Mouse (Mus musculus): ENCODE measurements at regions not wholly inside any gene's neighbourhood (a gene's known extent, or its start where the extent isn't known, plus 50 kb on each side); places are given as distances from the start of the nearest gene placed in this dataset.
A peak's percentile ranks its signal among the peaks of the same experiment; 100 is the strongest.

DNA sequence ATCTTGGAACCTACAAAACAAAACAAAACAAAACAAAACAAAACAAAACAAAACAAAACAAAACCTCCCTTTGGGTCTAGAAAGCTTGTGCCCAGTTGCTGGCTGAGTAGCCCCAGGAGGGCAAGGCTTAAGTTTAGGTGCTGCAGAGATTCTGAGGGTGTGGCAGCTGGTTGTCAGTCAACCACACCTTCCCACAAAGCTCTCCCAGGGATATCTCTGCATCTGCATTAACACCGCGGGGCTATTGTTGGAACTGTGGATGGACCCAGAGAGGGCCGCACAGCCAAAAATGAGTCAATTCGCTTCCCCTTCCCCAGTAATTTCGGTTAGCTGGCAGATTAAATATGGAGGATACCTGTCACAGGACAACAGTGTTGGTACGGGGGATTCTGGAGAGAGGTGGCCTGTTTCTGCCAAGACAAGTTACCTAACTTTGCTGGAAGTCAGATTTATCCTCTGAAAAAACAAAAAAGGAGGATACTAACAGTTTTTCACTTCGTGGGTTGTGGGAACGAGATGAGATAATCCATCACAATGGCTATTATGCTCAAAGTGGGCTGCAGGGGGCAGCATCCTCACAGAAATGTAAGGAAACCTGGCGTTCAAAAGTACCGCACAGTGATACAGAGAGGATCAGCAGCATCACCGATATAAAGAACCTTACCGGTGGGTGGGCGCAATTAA lies 96.7 kb downstream of the 1500009L16Rik start:
- peak; percentile 51 to 84 for DNase-seq

DNA sequence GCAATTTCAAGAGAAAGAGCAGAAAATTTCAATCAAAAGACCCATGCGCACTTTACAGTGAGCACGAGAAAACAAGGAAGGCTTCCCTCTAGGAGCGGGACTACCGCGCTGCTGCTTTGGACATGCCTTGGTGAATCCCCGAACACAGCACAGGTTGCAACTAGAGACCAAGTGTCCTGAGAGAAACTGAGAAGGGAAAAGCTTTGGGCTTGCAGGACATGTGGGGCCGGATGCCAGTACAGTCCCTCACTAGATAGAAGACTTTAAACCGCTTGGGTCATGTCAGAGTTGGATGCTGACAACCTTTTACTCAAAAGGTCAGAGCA lies 97.2 kb downstream of the 1500009L16Rik start:
- DNase-seq, result no peak

DNA sequence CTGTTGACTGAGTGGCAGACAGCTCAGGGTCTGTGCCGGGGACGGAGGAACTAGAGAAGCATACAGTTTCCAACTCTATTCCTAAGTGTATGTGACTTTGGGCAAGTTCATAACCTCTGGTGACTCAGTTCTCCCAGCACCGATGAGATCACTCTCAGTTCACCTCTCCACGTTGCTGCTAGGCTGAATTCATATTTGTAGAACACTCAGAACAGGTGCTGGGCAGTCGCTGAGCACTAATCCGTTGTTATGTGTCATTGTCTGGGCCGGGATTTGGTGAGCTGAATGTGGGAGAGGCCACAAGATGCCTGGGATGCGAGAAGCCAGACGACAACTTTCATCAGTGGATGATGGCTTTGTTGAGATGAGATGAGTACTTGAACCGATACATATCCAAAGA lies 98.4 kb downstream of the 1500009L16Rik start:
- DNase-seq, result no peak

DNA sequence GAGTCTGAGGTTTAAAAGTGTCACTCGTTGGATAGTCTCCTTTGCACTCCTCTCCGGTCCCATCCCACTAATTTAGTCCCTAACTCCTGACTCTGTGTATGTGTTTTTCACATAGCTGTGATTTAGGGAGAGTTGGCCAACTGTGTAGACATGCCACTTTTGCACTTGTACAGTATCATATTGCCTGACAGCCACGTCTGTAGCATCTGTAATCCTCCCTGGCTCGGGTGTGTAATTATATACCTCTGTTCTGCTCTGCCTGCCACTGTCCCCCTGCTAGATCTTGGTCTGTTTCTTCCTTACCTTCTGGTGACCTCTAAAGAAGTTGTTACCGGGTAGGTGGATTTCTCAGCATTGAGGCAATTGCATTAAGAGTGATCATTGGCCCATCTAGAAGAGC lies 103.4 kb downstream of the 1500009L16Rik start:
- no peak for DNase-seq

DNA sequence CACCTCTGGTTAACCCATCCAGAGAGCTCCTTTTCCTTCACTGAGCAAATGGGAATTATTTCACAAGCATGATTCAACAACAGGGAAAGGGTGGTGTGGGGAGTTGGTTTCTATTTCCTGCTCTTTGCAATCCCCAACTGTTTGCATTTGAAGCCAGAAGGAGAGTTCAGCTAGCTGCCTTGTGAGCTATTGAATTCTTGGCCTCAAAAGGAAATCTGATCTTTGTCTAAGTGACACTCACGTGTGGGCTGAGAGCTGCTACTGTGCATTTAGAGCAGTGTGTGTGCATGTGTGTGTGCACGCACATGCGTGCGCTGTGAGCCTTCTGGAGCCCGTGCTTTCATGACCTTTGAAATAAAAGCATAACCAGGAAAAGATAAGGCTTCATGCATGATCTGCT lies 113.7 kb downstream of the 1500009L16Rik start:
- no peak for DNase-seq

DNA sequence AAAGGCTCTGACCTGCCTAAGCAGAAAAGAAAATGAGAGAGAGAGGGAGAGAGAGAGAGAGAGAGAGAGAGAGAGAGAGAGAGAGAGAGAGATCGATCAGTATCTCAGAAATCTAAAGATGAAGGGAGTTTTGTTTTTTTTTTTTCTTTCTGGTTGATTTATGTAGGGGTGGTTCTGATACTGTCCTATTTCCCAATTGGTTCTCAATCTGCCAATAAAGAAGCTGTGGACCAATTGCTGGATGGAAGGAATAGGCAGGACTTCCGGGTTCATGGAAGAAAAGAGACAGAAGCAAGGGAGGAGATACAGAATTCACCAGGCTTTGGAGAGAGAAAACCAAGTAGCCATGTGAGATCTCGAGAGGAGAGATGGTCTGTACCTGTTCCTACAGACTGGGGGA lies 117.6 kb downstream of the 1500009L16Rik start:
- no peak for DNase-seq

DNA sequence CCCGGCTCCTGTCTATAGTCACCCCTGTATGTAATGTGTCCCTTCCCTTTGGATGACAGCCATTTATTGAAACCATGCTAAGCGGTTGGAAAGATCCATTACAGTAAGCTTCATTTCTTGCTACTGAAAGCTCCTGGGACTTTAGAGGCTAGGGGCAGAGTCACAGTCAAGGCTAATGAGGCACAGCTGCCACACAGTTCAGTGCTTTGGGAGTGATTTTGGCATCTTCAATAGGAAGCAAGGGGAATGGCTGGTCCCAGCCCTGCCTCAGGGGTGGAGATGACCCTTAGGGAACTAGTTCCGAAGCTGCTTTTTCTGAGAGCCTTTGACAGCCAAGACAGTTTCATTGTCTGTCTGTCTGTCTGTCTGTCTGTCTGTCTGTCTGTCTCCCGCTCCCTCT lies 128.2 kb downstream of the 1500009L16Rik start:
- DNase-seq, result no peak

DNA sequence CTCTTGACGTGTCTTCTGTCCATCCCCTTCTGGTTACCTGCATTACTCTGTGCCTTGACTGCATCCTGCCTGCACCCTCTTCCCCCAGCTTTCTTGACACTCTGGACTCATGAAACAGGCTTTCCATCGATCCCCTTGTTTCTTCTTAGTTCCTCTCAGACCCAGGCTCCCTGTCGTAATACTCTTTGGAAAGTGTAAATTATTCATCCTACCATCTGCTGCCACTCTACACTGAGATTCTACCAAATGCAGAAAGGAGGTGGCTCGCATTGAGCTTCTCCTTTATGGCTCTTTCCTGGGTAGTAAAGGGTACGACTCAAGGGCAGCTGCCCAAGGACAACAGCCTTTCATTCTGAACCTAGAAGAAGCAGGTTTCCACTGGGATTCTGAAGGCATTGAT lies 129.5 kb downstream of the 1500009L16Rik start:
- no peak for DNase-seq

DNA sequence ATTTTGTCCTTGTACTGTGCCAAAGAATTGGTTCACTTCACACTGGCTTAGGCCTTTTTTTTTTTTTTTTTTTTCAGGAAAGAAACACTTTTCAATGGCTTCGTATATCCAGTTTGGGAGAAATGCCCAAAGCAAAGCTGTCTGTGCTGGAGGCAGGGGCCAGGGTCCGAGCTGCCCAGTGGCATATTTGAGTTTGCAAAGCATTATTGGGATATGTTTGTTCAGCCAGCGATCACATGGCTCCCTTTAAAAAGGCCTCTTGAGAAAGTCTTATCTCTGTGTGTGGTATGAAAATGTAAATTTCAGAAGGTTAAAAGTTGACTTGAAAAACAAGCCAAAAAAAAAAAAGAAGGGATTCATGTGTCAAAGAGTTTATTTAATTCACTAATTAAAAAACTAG lies 130.1 kb downstream of the 1500009L16Rik start:
- no peak for DNase-seq

DNA sequence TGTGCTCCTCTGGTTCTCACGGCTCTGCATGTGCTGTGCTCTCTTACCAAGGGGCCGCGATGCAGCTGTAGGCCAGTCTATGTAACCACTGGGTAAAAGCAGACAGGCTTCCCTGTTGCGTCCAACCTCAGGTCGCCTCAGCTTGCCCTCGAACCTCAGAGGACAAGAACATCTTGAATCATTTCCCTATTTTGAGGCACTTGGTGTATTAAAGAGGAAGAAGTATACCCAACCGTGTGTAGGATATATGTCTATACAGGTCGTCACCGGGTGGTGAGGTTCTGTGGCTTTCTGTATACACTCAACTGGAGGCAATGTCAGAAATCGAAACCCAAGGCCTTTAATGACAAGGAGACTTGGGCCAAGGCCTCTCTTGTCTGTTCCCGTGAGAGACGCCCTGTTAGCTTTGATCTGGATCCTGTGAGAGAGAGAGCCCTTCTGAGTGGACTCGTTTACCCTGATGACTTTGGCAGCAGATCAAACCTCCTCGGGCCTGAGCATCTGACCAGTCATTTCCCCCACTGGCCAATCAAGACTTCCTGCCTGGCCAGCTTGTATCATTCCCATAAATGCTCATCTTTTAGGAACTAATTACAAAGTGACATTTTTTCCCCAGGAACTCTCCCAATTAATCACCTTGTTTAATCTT lies 135.3 kb downstream of the 1500009L16Rik start:
- DNase-seq, result peak in 1 of 2 experiments; percentile 6

DNA sequence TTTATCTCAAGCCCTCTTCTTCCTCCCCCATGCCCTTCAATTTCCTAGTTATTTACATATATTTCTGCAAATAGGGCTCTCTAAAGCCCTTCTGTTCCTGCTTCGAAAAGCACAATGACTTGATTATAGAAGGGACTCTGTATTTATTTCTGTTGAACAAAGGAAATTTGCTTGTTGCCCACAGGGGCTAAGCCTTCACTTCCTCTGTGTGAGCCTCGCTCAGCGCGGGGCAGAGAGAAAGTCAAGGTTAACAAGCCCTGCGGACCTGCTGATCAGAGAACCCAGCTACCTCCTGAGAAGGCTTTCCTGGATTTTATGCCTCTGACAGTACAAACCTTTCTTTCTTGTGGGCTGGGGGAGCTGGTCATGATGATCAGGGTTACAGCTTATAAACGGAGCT lies 136.0 kb downstream of the 1500009L16Rik start:
- DNase-seq, result no peak

DNA sequence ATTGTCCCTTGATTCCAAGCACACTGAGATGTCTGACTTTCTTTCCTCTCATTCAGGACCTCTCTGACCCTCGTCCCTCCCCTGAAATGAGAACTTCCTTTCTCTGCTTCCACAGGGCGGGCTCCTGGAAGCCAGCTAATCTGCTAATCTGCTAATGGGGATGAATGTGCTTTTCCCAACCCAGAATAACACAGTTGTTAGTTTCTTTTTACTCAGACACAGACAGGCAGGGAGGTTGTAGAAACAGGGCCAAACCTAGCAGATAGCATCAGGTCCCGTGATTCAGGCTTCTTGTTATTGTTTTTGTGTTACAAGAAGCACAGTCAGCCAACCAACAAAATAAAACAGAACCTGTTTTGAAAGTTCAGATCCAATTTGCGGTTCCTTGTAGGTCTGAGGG lies 137.0 kb downstream of the 1500009L16Rik start:
- DNase-seq, result peak; percentile 21 to 42

DNA sequence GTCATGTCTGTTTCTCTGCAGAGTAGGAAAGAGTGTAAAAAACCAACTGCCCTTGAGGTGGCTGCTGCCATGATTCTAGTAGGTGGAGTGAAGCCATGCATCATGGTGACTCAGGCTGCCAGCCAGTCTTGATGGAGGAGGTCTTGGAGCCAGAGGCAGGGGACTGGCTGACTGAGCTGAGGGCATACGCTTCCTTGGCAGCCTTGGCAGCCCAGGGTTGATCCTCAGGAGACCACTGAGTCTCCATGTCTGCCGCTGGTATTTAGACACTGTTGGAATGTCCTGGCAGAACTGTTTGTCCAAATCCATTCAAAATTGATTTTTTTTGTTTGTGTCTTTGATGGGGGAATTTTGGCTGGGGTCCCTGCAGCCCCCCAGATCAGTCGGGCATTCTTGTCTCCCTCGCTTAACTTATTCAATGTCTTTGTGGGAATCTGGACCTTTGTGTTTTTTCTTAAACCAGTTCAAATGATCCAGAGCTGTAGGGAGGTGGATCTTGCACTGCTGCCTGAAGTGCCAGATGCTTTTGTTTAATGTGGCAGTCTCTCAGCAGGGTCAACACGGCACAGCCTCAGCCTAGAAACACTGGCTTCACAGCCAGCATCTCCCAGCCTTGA lies 139.0 kb downstream of the 1500009L16Rik start:
- DNase-seq, result no peak

DNA sequence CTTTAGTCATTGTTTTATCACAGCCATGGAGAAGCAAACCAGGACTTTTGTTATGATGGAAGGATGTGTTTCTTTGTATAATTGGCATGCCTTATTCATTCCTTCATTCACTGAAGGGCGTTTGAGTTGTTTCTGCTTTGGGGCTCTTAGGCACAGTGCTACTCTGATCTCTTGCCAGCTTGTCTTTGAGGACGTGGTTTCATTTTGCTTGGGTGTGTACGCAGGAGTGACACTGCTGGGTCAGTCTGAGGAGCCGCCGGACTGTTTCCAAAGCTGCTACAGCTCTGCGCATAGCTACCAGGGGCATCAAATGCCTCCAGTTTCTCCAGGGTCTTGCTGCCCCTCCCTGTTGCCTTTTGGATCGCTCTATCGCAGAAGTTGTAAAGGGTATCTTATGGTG lies 141.9 kb downstream of the 1500009L16Rik start:
- no peak for DNase-seq

DNA sequence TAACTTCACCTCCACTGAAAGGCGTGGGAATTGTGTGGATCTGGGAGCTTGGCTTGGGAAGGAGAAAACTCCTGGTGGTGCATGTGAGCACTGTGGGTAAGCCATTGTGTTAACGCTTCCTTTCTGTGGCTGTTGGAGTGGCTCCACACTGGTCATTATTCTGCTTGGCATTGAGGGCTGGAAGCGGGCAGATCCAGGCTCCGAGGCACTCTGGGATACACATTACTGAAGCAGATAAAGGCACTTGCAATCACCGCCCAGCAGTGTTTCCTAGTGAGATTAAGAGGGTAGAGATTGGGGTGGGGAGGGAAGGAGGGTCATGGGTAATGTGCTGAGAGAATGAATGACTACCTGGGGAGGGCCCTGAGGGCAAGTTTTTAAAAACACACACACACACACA lies 143.3 kb downstream of the 1500009L16Rik start:
- DNase-seq, result peak; percentile 8 to 38

DNA sequence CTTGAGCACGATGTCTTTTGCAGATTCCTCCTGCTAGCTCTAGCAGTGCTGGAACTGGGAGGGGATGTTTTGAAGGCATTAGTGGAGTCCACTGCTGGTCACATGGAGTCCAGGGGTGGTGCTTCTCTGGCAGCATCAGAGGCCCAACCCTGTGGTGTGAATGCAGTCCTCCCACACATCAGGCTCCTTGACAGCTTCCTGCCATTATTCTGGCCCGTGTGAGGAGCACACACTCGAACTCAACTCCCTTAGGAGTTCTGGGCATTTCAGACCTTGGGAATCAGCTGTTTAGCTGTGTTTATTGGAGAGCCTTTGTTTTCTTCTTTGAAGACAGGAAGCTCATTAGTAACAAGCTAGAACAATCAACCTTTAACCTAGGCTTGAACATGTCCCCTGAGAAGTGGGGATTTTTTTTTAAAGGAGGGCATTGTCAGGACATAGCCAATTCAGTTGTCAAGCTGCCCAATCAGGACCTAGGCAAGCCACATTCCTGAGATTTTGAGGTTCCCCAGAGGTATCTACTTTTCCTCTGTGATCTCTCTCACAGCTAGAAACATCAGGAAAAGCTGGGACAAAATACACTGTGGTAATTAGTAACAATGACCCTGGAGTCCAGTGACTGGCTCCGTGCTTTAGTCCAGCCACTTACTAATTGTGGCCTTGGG lies 149.2 kb downstream of the 1500009L16Rik start:
- peak; percentile 44 to 68 for DNase-seq

DNA sequence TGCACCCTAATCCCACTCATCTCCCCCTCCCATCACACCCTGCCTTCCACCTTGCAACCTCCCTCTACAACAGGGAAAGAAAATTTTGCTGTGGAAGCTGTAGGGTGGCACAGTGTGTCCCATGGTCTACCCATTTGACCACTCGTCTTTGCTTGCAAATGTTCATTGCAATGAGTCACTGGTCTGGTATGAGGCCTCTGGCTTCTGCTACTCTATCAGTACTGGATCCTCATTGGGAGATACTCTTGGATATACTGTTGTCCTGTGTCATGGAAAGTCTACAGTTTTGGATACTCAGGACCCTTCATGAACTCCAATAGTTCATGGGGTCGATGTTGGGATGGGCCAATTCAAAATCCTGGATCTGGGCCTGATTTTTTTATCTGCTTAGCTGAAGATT lies 156.1 kb downstream of the 1500009L16Rik start:
- no peak for DNase-seq

DNA sequence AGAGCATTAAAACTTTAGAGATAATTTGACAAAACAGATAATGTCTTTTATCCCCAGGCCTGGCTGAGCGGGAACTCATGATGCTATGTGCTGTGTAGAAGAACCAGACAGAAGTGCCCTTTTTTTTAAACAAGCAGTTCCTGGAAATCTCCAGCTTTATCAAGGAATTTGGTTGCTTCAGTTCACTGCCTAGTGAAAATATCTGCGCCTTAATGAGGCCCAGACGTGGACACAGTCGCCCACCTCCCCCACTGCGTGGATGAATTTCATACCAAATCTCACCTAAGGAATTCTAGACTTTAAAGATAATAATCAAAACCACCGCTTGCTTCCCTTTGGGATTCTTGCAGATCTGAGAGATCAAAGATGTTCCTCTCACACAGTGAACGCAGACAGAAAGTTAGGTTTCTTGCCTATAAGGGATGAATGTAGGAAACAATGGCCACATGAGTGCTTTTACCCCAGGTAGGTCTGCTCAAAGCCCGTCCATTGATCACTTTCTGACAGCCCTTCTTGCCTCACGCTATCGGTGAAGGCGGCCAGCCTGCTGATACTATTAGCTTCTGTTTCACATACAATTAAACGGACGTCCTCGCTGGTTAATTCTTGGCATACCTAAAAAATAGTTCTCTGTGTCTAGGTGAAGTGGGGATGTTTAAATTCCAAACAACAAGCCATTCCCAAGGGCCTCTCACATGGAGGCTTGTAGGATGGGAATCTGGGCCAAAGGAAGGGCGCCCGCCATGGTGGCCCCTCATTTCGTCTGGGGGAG lies 159.6 kb downstream of the 1500009L16Rik start:
- no peak for DNase-seq

DNA sequence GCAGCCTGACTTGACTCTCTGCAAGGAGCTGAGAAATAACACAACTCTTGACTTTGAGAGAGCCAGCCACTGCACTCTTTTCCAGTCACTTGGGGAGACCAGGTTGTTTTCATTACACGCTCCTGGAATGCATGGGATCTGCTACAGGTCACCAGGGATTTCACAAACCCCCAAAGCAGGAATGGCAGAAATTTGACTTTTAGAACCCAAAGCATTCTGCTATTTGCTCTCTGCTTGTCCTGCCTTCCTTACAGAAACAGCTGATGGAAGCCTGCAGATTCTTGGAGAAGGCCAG lies 160.2 kb downstream of the 1500009L16Rik start:
- DNase-seq, result no peak

DNA sequence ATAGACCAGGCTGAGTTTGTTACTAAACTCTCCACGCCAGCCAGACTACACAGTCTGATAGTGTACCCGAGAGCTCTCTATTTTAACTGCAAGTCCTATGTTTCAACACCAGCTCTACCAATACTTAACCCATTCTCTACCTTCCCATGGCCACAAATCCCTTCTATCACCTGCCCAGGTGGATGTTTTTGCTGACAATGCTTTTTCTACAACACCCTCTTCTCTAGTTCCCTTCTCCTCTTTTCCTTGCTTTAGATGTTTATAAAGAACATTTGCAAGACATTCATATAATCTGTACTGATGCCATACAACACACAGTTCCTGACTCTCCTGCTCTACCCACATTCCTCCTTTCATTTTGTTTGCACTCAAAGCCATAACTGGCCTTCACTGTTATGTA lies 161.9 kb downstream of the 1500009L16Rik start:
- DNase-seq, result no peak

DNA sequence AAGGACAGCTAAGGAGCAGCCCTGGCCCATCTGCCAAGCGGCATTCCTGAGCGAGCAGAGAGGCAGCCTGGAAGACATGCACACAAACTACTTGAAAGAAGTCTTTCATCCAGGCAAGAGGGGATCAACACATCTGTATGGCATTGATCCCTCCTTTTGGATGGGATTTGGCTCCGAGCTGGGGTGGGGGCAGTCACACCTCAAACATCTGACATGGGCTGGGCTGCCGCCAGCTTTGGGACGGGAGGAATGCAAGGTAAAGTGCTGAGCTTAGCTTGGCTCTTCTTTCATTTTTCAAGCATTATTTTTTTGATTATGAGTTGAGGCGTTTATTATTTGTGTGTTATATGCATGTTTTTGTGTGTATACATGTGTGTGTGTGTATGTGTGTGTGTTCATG lies 165.9 kb downstream of the 1500009L16Rik start:
- DNase-seq, result no peak

DNA sequence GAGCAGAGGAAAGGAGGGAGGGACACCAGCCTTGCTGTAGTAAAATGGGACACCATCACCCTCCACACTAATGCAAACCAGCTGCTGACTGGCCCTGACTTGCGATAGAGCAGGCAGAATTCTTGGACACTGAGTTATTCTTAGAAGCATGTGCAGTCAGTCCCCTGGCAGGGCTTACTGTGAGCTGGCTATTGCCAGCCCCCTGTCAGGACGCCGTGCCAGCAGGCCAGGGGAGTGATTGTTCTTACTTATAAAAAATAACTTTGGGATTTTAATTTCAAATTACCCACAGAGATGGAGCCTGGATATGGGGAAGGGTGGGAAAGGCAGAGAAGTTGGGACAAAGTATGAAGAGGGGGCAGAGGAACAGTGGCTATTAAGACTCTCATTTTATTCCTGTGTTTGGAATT lies 173.1 kb downstream of the 1500009L16Rik start:
- DNase-seq, result no peak

DNA sequence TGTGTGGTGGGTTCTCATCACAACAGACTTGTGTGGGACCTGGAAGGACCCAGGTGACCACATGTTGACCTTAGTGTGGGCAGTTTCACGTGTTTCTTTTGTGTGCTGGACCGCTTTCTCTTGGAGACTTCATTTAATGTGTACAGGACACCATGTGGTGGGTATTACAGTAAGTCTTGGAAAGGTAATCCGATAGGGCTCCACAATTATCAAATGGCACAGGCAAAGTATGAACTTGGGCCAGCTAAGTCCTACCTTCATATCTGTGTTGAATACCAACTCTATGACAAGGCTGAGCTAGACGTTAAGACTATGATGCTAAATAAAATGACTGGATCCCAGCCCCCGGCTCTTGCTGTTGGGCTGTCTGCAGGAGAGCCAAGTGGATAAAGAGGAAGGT lies 173.5 kb downstream of the 1500009L16Rik start:
- DNase-seq, result no peak
